Mouse (Mus musculus) heart, postnatal 36 days (tissue): ENCODE data around the gene Nbas. TPM values are rescaled to one million over a fixed set of nuclear protein-coding genes. Genes with fewer than 3 reads are reported as not detected.

Experiments used
- DNase-seq, 2 experiments: peaks; one replicate each; pipeline ENCODE4 v3.0.0; 2021 to 2022
- intact Hi-C: fragments of 180-260 bp; cut with DNase I; formaldehyde crosslinking; loops from one replicate; pipeline ENCODE4 v1.15.1; 2025
- total RNA-seq, 2 experiments: library from RNA; stranded (reverse); gene quantifications; 2 replicates each; pipeline ENCODE4 v1.2.3; 2021

The Nbas gene
- total RNA-seq, 2 experiments from 2014 or later: 32.3 to 33.7 TPM

DNA sequence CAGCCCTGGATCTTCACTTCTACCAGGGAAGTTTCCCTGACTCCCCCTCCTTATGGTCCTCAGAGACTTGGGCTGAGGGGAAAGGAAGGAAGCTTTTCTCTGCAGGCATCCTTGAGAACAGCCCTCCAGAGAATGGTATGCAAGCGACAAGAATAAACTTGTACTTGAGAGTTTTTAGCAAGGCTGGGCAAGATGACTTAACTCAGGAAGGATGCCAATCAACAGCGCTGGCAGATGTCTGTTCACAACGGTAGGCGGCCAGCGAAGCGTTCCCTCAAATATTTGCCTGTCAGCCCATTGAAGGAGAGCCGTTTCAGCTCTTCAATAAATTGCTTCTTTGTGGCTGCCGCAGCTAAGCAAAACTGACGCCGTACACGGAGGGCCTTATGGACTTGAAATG, 340.1 kb downstream of the Nbas start:
- intact Hi-C loops: loop anchor here (10.0 kb wide), 1 partner anchor 706 kb away; no protein-coding TSS in a partner anchor
- DNase-seq: no peak

DNA sequence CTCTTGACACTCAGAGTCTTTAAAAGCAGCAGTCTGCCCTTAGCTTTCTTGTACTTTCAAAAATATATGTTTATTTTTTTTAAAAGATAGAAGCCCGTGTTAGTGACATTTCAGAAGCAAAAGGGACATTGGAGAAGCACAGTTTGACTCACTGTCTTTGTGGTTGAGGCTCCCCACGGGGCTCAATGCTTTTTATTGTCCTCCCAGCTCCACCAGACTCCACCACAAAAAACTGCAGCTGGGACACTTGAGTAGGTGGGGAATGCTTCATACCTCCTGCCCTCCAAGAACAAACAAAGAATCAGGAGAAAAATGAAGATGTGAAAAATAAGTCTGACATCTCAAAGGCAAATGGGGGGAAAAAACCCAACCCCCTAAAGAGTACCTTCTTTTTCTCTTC, 344.1 kb downstream of the Nbas start:
- intact Hi-C loops: no loop called here

DNA sequence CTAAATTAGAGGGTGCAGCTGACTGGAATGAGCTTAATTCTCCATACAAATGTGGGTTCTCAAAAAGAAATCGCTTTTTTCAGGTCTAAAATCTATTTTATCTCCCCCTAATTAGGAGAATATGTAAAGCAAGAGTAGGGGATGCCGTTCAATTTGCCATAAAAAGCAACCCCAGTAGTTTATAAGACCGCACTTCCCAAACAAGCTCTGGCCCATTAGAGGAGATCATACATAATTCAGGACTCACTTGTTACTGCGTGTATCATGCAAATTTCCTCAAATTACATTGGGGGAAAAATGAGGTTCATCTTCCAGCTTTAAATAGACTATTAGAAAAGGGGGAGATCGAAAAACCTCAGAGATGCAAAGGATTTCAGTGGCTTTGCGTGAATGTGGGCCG, 346.7 kb downstream of the Nbas start:
- intact Hi-C loops: no loop called here
- DNase-seq: no peak

More for the DNA sequence above, 344.1 kb downstream of the Nbas start:
- DNase-seq: no peak

DNA sequence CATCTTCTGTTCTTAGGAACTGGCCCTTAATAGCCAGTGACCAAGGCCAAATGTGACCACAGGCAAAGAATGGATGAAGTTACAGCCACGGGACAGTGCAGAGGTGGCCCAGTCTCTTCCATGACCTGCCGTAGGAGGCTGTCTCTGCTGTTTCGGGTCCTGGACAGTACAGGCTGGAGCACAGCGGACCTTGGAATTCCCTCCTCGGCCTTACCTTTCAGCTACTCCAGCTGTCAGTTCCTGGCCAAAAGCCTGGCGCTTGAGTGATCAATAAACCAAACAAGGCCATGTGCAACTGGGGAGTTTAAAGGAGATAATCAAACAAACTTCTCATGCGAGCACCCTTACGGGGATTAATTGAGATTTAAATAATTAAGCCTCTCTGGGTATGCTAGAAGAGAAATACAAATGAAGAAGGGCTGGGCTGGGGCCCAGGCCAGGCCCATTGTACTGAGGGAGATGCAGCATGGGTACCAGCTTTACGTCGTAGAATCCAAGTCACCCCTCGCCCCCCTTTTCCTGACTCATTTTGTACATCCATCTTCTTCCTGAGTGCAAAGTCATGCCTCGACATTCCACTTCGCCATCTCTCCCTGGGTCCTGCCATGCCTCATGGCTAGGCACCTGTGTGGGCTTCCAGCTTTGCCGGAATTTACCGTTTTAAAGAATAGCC, 353.4 kb downstream of the Nbas start:
- intact Hi-C loops: no loop called here

DNA sequence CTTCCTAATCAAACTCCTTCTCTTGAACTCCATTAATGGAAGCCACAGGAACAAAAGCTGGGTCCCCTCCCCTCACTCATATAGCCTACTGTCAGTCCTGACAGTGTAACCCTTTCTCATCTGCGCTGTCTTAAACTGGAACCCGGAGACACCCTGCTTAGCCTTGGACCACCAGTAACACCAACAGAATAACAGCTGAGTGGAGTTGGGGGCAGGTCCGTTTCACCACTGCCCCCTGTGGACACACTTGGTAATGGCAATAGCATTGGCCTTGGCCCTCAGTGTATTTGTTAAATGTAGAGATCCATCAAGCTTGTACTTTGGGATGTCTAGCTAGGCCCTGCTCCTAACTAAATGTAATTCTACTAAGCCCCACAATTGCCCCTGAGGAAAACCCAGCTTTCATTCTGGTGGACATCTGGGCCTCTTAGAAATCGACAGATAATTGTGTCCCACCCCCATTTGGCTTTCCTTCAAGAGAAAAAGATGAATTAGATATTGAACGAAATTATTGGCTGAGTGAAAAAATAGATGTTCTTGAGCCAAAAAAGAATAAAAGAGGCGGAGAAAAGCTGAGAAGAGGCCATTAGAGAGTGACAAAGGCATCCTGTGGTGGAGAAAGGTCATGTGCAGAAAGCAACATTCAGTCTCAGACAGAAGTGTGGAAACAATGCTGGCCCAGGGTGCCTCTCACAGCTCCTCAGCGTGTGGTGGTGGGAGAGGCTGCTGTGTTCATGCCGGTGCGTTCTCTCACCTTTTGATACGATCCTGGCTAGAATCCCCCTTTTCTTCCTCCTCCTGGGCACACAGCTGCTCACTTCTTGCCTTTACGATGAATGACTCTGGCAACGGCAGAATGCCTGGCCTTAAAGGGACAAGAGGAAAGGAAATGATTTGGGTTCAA, 358.1 kb downstream of the Nbas start:
- intact Hi-C loops: no loop called here
- DNase-seq: no peak

More for the DNA sequence above, 353.4 kb downstream of the Nbas start:
- DNase-seq: no peak

Other genes with a start within 250 kb of the Nbas start
- 10 to 100 TPM; 82.5 to 90.3 TPM for gene Ddx1, start 19.9 kb upstream of the Nbas start, total RNA-seq